Mouse (Mus musculus) forebrain, embryonic 12.5 days (tissue): Measurements from ENCODE around the gene Gsdmc3. TPM values are rescaled to one million over a fixed set of nuclear protein-coding genes. Genes with fewer than 3 reads are reported as not detected.

Experiments
- polyA plus RNA-seq: library from polyadenylated mRNA; unstranded; fragments of >200 nt; fragmentation: Nextera tagmentation; extraction: Ambion mirVana; gene quantifications from 2 replicates; pipeline ENCODE4 v1.2.1, GENCODE M21; 2016

The Gsdmc3 gene
- polyA plus RNA-seq, 1 experiment from 2014 or later: not detected

Other genes starting within 250 kb of the Gsdmc3 start
- not detected in 2 replicates for gene Gsdmc2, start 33.4 kb downstream of the Gsdmc3 start, polyA plus RNA-seq
- gene Gsdmc4, start 33.7 kb upstream of the Gsdmc3 start, polyA plus RNA-seq: not detected in 2 replicates
- 101 and 106 TPM in 2 replicates for gene Fam49b, start 181.9 kb upstream of the Gsdmc3 start, polyA plus RNA-seq